Mouse (Mus musculus) midbrain, embryonic 11.5 days (tissue): ENCODE measurements at regions not wholly inside any gene's neighbourhood (a gene's known extent, or its start where the extent isn't known, plus 50 kb on each side); places are given as distances from the start of the nearest gene placed in this dataset.

ENCODE experiments used
- ATAC-seq: fragments of 200-750 bp; cut with Nextera tagmentation; 2 replicates; pipeline ENCODE4 v1.8.0; 2017; ENCODE audit warnings: moderate TSS enrichment, moderate library complexity; ENCODE audit not compliant: low FRiP score
- DNase-seq: peaks from one replicate; pipeline ENCODE4 v3.0.0; 2015; ENCODE audit warnings: low spot score; ENCODE audit errors: missing footprints
- H3K27ac ChIP-seq: fragments of 300-500 bp; sonication (generic); 2 replicates; pipeline ENCODE4 v1.5.1; 2014; ENCODE audit warnings: low read depth, low read length
- H3K27me3 ChIP-seq: fragments of 300-500 bp; sonication (generic); 2 replicates; pipeline ENCODE4 v1.6.1; 2014; ENCODE audit warnings: mild to moderate bottlenecking, low read length, moderate library complexity, mixed read lengths; ENCODE audit not compliant: control insufficient read depth, insufficient read depth
- H3K36me3 ChIP-seq: fragments of 300-500 bp; sonication (generic); 2 replicates; pipeline ENCODE4 v1.6.1; 2014; ENCODE audit warnings: mild to moderate bottlenecking, low read length, moderate library complexity, mixed read lengths; ENCODE audit not compliant: control insufficient read depth, insufficient read depth
- H3K4me1 ChIP-seq: fragments of 300-500 bp; sonication (generic); 2 replicates; pipeline ENCODE4 v1.6.1; 2014; ENCODE audit warnings: low read length; ENCODE audit not compliant: control insufficient read depth, insufficient read depth
- H3K4me2 ChIP-seq: fragments of 300-500 bp; sonication (generic); 2 replicates; pipeline ENCODE4 v1.6.1; 2014; ENCODE audit warnings: mild to moderate bottlenecking, moderate library complexity
- H3K4me3 ChIP-seq: fragments of 300-500 bp; sonication (generic); 2 replicates; pipeline ENCODE4 v1.5.1; 2014; ENCODE audit warnings: low read depth, low read length
- H3K9ac ChIP-seq: fragments of 300-500 bp; sonication (generic); 2 replicates; pipeline ENCODE4 v1.6.1; 2014; ENCODE audit warnings: low read length
- H3K9me3 ChIP-seq: fragments of 300-500 bp; sonication (generic); 2 replicates; pipeline ENCODE4 v1.6.1; 2016; ENCODE audit warnings: low read length; ENCODE audit not compliant: control insufficient read depth
- WGBS: fragments of 180-500 bp; shearing (Covaris S2); extraction: QIAGEN DNeasy Blood & Tissue Kit; methylation state at CpG from one replicate; pipeline ENCODE4 v1.1.7; 2014; 5-methylcytosine and 5-hydroxymethylcytosine counted together

GRCm38 (mm10) chr6:67128503-67129463, 91.5 kb upstream of the Gadd45a start:
- Histone ChIP-seq H3K4me3 (no peak overlapping the region), H3K4me1 (no peaks in the 10 kb centered on the region), H3K36me3 (no peaks in the 10 kb centered on the region), H3K4me2 (no peak overlapping the region), H3K27ac (no peak overlapping the region), H3K27me3 (no peaks in the 10 kb centered on the region), H3K9me3 (no peaks in the 10 kb centered on the region), H3K9ac (no peak overlapping the region)
- no peak for ATAC-seq
- DNase-seq, result no peak
- 62% methylated on average over 16 of the region's 16 CpGs for WGBS

- H3K4me1 ChIP-seq, result no peaks in the 10 kb centered on the region
- H3K9me3 ChIP-seq, result no peaks in the 10 kb centered on the region
- no peaks in the 10 kb centered on the region for H3K27me3 ChIP-seq
- ATAC-seq, result no peak
- H3K9ac ChIP-seq, result no peak overlapping the region
- WGBS, result 81% methylated on average over 4 of the region's 4 CpGs
- H3K36me3 ChIP-seq, result no peaks in the 10 kb centered on the region
- no peak overlapping the region for H3K27ac ChIP-seq
- DNase-seq, result no peak
- no peak overlapping the region for H3K4me3 ChIP-seq
- no peak overlapping the region for H3K4me2 ChIP-seq
Measured at GRCm38 (mm10) chr6:67127727-67128126, 90.5 kb upstream of the Gadd45a start.

- 40% methylated on average over 7 of the region's 7 CpGs for WGBS
- DNase-seq (no peak), ATAC-seq (0 out of 2 replicates have a peak, but pooled peaks have one; percentile 42)
- no peaks in the 10 kb centered on the region for H3K36me3 ChIP-seq
- no peaks in the 10 kb centered on the region for H3K9me3 ChIP-seq
- H3K27ac ChIP-seq, result no peak overlapping the region
- no peaks in the 10 kb centered on the region for H3K4me1 ChIP-seq
- no peaks in the 10 kb centered on the region for H3K27me3 ChIP-seq
- H3K9ac ChIP-seq, result no peak overlapping the region
- no peak overlapping the region for H3K4me2 ChIP-seq
- H3K4me3 ChIP-seq, result no peak overlapping the region
Measured at GRCm38 (mm10) chr6:67125715-67126312, 88.6 kb upstream of the Gadd45a start.

GRCm38 (mm10) chr6:67124089-67124488, 86.8 kb upstream of the Gadd45a start:
- no peaks in the 10 kb centered on the region for H3K4me1 ChIP-seq
- no peaks in the 10 kb centered on the region for H3K36me3 ChIP-seq
- H3K27ac ChIP-seq, result no peak overlapping the region
- 69% methylated on average over 2 of the region's 2 CpGs for WGBS
- no peak overlapping the region for H3K4me3 ChIP-seq
- DNase-seq, result no peak
- H3K27me3 ChIP-seq, result no peaks in the 10 kb centered on the region
- no peak overlapping the region for H3K4me2 ChIP-seq
- no peak for ATAC-seq
- H3K9ac ChIP-seq, result no peak overlapping the region
- H3K9me3 ChIP-seq, result no peaks in the 10 kb centered on the region

- WGBS, result 79% methylated on average over 4 of the region's 4 CpGs
- H3K4me3 ChIP-seq, result no peak overlapping the region
- no peaks in the 10 kb centered on the region for H3K4me1 ChIP-seq
- no peak overlapping the region for H3K27ac ChIP-seq
- no peak for ATAC-seq
- no peaks in the 10 kb centered on the region for H3K27me3 ChIP-seq
- DNase-seq, result no peak
- H3K9me3 ChIP-seq, result no peaks in the 10 kb centered on the region
- no peak overlapping the region for H3K4me2 ChIP-seq
- H3K9ac ChIP-seq, result no peak overlapping the region
- no peaks in the 10 kb centered on the region for H3K36me3 ChIP-seq
Measured at GRCm38 (mm10) chr6:67123071-67123470, 85.8 kb upstream of the Gadd45a start.

GRCm38 (mm10) chr6:67116306-67116705, 79.0 kb upstream of the Gadd45a start:
- Histone ChIP-seq H3K4me3 (no peak overlapping the region), H3K36me3 (no peaks in the 10 kb centered on the region), H3K4me1 (no peaks in the 10 kb centered on the region), H3K27me3 (no peaks in the 10 kb centered on the region), H3K27ac (no peak overlapping the region), H3K4me2 (no peak overlapping the region), H3K9ac (no peak overlapping the region), H3K9me3 (no peaks in the 10 kb centered on the region)
- WGBS, result 85% methylated on average over 3 of the region's 3 CpGs
- ATAC-seq (no peak), DNase-seq (no peak)

- no peaks in the 10 kb centered on the region for H3K27me3 ChIP-seq
- H3K9me3 ChIP-seq, result no peaks in the 10 kb centered on the region
- no peak for DNase-seq
- 37% methylated on average over 1 of the region's 1 CpGs for WGBS
- H3K27ac ChIP-seq, result no peak overlapping the region
- H3K4me3 ChIP-seq, result no peak overlapping the region
- no peaks in the 10 kb centered on the region for H3K36me3 ChIP-seq
- H3K4me1 ChIP-seq, result no peaks in the 10 kb centered on the region
- no peak overlapping the region for H3K9ac ChIP-seq
- ATAC-seq, result peak; percentile 28; the same call in 1 of the 2 replicates
- H3K4me2 ChIP-seq, result no peak overlapping the region
Measured at GRCm38 (mm10) chr6:67115505-67116303, 78.4 kb upstream of the Gadd45a start.

GRCm38 (mm10) chr6:67114753-67115152, 77.5 kb upstream of the Gadd45a start:
- H3K9ac ChIP-seq, result no peak overlapping the region
- H3K4me3 ChIP-seq, result no peak overlapping the region
- H3K4me2 ChIP-seq, result no peak overlapping the region
- no peaks in the 10 kb centered on the region for H3K9me3 ChIP-seq
- H3K27ac ChIP-seq, result no peak overlapping the region
- no peaks in the 10 kb centered on the region for H3K36me3 ChIP-seq
- WGBS, result 92% methylated on average over 4 of the region's 4 CpGs
- no peaks in the 10 kb centered on the region for H3K4me1 ChIP-seq
- DNase-seq (no peak), ATAC-seq (no peak)
- no peaks in the 10 kb centered on the region for H3K27me3 ChIP-seq
